Mouse (Mus musculus) ES-E14 (cell line): Measurements from ENCODE around the gene Cby3.

Source experiments
- HCFC1 ChIP-seq: IDR thresholded peaks from 2 replicates; pipeline ENCODE4 v1.6.1; 2012; ENCODE audit warnings: low read length, inconsistent platforms, borderline replicate concordance; ENCODE audit not compliant: insufficient read depth
- ZC3H11A ChIP-seq: IDR thresholded peaks from 2 replicates; pipeline ENCODE4 v1.6.1; 2012; ENCODE audit warnings: low read depth, mild to moderate bottlenecking, inconsistent platforms, low read length, borderline replicate concordance
- ZNF384 ChIP-seq: IDR thresholded peaks from 2 replicates; pipeline ENCODE4 v1.6.1; 2012; ENCODE audit warnings: low read depth, low read length, inconsistent platforms

DNA sequence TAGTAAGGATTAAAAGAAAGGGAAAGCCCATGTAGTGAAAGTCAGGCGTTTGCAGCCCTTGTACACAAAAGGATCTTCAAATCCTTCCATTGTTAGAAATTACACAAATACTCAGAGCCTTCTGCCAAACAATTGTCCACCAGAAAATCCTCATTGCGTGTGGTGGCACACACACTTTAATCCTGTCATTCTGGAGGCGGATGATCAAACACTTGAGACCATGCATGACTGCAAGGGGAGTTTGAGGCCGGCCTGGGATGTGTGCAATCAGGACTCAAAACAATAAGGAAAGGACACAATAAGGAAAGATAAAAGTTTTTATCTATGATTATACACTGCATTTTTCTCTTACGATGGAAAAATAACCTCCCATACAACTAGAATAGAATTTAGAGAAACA is 21.2 kb downstream of the Cby3 start:
- TF ChIP-seq ZNF384 = no peak
- TF ChIP-seq ZC3H11A = no peak
- TF ChIP-seq HCFC1 = no peak
